Mouse (Mus musculus) lung, postnatal 10 days (tissue): ENCODE data around the gene E130309D02Rik.
A peak's percentile ranks its signal among the peaks of the same experiment; 100 is the strongest.

Experiments
- DNase-seq: peaks from one replicate; pipeline ENCODE4 v3.0.0; 2021

Gene E130309D02Rik

DNA sequence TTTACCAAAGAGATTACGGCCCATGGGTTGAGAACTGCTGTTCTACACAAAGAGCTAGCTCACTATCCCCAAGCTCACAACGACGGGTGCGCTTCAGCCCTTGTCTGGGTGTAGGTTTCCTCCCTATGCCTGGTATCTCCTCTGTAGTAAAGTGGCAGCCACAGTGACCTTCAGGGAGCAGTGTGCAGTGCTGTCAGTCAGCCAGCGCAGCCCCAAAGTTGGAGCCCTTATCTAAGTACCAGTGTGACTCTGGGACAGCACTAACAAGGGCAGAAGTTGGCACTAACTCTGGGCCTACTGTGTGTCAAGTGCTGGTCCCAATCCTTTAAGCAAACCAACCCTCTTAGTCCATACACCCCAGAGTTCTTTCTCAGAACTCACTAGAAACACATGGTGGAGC lies 6.3 kb downstream of the E130309D02Rik start:
- no peak for DNase-seq

DNA sequence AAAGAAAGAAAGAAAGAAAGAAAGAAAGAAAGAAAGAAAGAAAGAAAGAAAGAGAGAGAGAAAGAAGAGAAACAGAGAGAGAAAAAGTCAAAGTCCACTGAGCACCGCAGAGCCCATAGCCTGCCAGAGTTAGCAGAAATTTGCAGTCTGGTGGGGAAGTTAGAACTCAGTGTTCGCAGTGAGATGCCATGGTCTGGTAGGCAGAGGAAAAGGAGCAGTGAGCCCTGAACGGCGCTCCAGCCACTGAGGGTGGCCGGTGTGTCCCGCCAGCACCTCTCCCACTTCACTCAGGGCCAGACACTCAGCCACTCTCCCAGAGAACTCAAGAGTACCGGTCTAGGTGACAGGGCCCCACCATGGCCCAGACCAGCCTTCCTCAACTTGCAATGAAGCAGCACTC lies 10.9 kb downstream of the E130309D02Rik start:
- DNase-seq, result no peak

GRCm38 (mm10) chr5:143301296-143301695 lies 13.9 kb downstream of the E130309D02Rik start:
- peak; percentile 31 for DNase-seq

DNA sequence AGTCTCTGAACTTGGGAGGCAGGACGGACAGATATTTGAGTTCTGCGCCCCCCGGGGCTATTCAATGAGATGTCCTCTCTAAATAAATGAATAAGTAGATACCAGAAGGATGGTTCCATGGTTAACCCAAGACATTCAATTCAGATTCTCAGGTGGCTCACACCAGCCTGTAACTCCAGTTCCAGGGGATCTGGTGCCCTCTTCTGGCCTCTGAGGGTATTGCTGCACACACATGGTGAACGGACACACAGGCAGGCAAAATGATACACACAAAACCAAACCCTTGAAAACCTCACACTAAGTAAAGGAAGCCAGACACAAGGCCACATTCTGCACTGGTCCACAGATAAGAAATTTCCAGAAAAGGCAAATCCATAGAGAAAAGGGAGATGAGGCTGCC lies 15.5 kb downstream of the E130309D02Rik start:
- DNase-seq, result peak; percentile 57

DNA sequence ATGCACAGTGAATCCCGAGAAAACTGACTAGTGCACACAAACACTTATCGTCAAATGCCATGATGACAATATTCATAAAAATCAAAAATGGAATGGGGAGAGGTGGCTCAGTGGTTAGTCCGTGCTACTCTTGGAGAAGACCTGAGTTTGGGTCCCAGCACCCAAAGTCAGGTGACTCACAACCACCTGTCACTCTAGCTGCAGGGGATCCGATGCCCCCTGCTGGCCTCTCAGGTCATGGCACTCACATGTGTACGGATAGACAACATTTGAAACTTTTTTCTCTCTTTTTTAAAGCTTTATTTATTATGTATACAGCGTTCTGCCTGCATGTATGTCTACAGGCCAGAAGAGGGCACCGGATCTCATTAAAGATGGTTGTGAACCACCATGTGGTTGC lies 16.8 kb downstream of the E130309D02Rik start:
- DNase-seq, result no peak

DNA sequence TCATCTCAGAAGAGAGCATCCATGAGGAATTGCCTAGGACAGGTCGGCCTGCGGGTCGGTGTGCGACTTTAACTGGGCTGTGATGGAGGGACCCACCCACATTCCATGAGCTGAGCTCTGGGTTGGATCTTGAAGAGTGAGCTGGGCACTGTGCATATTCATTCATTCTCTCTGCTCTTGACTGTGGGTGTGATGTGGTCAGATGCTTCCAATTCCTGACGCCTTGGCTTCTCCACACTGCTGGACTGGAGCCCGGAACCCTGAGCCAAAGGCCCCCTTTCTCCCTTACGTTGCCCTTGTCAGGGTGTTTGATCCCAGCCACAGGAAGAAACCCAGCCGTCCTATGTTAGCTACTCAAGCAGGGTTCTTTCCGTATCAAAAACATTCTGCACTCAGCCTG lies 17.2 kb downstream of the E130309D02Rik start:
- peak; percentile 60 for DNase-seq

DNA sequence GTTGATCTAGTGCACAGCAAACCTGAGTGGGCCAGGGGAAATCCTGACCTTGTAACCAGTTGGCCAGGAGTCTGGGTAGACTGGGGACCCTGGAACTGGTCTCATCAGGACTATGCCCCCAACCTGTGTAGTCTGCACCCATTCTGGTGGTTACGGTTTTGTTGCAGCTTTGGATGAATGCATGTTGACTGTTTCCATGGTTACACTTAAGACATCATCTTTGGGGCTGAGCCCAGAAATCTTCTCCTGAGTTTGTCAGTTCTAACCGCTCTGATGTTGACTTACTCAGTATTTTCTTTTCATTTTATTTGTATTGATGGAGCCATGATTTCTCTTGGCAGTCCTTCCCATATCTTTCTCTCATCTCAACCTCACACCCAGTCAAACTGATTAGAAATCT lies 19.8 kb downstream of the E130309D02Rik start:
- DNase-seq, result no peak

- no peak for DNase-seq
Measured at GRCm38 (mm10) chr5:143294862-143295261, 20.3 kb downstream of the E130309D02Rik start.

- peak; percentile 48 for DNase-seq
Measured at GRCm38 (mm10) chr5:143293404-143293803, 21.8 kb downstream of the E130309D02Rik start, which contains the start of gene Zfp853. Gene Zfp853, minus strand, starts transcription at chr5:143293623.

DNA sequence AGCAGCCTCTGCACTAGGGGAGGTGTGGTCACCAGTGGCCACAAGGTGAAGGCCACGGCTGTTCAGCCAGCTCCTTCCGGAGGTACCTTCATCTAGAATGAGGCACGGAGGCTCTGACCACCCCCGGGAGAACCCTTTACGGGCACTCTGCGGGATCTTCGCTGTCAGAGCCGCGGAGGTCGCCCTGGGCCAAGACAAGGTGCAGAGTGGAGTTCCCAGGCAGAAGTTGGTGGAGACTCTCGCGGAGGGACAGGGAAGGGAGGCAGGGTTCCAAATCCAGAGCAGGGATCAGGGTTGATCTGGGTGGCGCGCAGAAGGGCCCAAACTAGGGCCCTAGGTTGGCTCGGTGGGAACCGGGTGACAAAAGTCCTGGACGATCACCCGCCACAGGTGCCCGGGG lies 22.3 kb downstream of the E130309D02Rik start:
- no peak for DNase-seq

- no peak for DNase-seq
Measured at GRCm38 (mm10) chr5:143289299-143289698, 25.9 kb downstream of the E130309D02Rik start.

- DNase-seq, result no peak
Measured at GRCm38 (mm10) chr5:143288378-143288911, 26.7 kb downstream of the E130309D02Rik start.

GRCm38 (mm10) chr5:143287774-143288328 lies 27.3 kb downstream of the E130309D02Rik start:
- no peak for DNase-seq

DNA sequence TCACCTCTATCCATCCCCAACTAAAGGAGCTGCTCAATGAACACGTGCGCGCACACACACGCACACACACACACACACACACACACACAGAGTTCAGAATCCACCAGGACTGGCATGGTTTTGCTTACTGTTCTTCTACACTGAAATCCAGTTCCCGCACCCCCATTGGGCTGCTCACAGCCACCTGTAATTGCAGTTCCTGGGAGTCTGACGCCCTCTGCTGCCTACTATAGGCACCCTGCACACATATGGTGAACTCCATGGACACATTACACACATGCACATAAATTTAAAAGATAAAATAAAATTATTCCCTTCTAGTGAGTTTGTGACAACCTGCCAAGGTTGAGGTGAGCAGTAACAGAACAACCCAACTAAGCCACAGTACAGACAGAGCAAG lies 30.4 kb downstream of the E130309D02Rik start:
- no peak for DNase-seq

DNA sequence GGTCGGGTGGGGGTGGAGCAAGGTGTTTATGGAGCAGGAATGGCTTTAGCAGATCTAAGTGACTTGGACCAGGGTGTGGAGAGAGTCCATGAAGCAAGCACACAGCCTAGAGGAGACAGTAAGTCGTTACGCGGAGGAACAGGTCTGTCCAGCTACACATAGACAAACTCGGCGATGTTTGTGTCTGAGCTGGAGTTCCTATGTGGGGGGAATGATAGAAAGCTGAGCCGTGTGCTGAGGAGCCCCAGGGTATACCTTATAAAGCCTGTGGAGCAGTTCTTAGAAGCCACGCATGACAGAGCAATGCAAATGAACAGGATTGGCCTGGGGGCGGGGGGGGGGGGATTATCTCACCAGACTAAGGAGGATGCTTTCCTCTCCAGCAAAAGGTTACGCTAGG lies 35.9 kb downstream of the E130309D02Rik start:
- DNase-seq, result no peak

DNA sequence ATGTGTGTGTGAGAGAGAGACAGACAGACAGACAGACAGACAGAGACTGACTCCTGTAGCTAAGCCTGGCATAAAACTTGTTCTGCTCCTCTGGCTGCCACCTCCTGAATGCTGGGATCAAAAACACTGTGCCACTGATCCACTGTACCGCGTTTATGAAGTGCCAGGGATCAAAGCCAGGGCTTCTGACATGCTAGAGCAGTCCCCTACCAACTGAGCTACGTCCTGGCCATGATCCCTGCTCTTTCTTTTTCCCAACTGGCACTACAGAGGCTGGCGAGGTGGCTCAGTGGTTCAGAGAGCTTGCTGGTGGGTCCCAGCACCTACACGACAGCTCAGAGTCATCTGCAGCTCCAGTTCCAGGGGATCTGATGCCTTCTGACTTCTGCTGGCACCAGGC lies 39.4 kb downstream of the E130309D02Rik start:
- no peak for DNase-seq

DNA sequence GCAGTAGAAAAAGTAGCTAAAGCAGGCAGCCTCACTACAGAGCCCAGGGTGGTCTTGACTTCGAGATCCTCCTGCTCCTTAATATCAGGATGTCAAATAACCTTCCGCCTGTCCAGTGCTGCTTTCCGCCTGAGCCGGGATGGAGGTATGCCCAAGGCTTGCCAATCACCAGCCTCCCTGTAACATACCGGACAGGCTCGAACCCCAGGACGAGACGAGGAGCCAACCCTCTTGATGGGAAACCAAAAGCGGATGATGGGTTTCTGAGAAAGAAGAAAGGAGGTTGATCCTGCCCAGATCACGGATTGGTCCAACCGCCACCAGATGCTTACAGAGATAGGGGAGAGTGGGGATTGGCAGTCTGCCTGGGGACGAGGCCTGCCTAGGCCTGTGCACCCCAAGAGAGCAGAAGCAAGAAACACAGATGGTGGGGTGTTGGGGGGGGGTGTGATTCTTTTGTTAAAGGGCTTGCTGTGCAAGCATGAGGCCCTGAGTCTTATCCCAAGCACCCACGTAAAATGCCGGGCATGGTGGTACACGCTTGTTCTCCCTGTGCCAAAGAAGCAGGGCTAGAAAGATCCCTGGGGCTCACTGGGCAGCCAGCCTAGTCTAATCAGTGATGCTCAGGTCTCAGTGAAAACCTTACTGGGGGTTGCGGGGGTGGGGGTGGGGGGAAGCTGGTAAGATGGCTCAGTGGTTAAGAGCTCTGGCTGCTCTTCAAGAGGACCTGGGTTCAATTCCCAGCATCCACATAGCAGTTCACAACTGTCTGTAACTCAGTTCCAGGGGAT lies 42.4 kb downstream of the E130309D02Rik start:
- no peak for DNase-seq

GRCm38 (mm10) chr5:143272108-143272507 lies 43.1 kb downstream of the E130309D02Rik start:
- no peak for DNase-seq

GRCm38 (mm10) chr5:143271642-143272041 lies 43.5 kb downstream of the E130309D02Rik start:
- no peak for DNase-seq

- no peak for DNase-seq
Measured at GRCm38 (mm10) chr5:143270151-143270519, 45.0 kb downstream of the E130309D02Rik start.

DNA sequence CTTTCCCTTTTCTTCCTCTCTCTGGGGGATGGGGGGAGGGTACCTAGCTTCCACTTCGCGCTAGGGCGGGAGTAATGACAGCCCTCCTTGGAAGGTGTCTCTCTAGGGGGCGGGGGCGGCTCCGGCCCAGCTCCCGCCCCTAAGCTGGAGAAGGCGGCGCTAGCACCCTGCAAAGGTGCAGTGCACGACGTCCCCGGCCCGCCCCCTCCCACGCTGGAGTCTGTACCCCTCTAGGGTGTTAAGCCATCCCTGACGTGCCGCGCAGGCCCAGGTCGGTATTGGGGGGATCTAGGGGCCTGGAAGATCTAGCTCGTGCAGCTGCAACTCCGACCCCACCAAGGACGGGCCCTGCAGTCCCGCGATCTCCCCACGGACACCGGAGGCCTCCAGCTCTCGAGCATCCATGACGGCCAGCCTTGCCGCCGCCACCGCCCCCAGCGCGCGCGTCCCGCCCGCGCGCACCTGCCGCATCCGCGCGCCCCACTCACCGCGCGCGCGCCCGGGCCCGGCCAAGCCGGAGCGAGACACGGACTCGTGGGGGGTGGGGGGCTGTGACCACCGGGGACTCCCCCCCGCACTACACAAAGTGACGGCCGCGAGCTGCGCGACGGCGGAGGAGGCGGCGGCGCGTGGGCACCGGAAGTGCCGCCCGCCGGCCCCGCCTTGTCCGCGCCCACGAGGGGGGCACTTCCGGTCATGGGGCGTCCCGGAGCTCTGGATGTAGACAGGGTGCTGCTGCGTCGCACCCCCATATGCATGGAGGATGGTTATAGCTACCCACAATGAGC lies 45.6 kb downstream of the E130309D02Rik start, which contains the start of gene Zfp316:
Zfp316 (minus strand) TSS at position 660 of the 788 bp plus-strand sequence.
- DNase-seq, result peak; percentile 75

- DNase-seq, result no peak
Measured at GRCm38 (mm10) chr5:143268985-143269362, 46.2 kb downstream of the E130309D02Rik start.

DNA sequence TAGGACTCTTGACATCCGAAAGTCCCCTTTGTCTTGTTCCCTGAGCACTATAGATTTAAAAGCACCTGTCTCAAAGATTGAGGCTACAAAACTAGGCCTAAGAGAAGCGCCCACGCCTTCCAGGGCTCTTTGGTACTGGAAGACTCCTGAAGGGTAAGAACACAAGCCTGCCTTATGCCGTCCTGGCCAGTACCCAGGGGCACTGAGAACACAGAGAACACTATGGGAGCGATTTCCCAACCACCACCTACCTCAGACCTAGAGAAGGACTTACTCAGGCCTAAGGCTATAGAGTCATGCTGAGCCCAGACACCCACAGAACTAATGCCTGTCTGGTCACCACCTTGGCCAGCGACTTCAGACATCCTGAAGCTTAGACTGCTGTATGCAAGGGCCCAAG lies 48.4 kb downstream of the E130309D02Rik start:
- DNase-seq, result no peak
